Mouse (Mus musculus) midbrain, embryonic 16.5 days (tissue): ENCODE measurements around the gene Wnk4. TPM values are rescaled to one million over a fixed set of nuclear protein-coding genes. Genes with fewer than 3 reads are reported as not detected.

Experiments used
- ATAC-seq: fragments of 200-750 bp; cut with Nextera tagmentation; 2 replicates; pipeline ENCODE4 v1.8.0; 2017; ENCODE audit warnings: moderate TSS enrichment
- H3K27ac ChIP-seq: fragments of 300-500 bp; sonication (generic); 2 replicates; pipeline ENCODE4 v1.5.1; 2014; ENCODE audit warnings: mild to moderate bottlenecking, low read length, mixed read lengths
- H3K27me3 ChIP-seq: fragments of 300-500 bp; sonication (generic); 2 replicates; pipeline ENCODE4 v1.6.1; 2014; ENCODE audit warnings: low read depth, low read length, mixed read lengths; ENCODE audit not compliant: control insufficient read depth, insufficient read depth
- H3K36me3 ChIP-seq: fragments of 300-500 bp; sonication (generic); 2 replicates; pipeline ENCODE4 v1.6.1; 2014; ENCODE audit warnings: mild to moderate bottlenecking, low read length, moderate library complexity, mixed read lengths; ENCODE audit not compliant: control insufficient read depth, insufficient read depth
- H3K4me1 ChIP-seq: fragments of 300-500 bp; sonication (generic); 2 replicates; pipeline ENCODE4 v1.6.1; 2014; ENCODE audit warnings: mild to moderate bottlenecking, low read length, mixed read lengths; ENCODE audit not compliant: control insufficient read depth, insufficient read depth
- H3K4me2 ChIP-seq: fragments of 300-500 bp; sonication (generic); 2 replicates; pipeline ENCODE4 v1.6.1; 2014; ENCODE audit warnings: mild to moderate bottlenecking, low read length, mixed read lengths
- H3K4me3 ChIP-seq: fragments of 300-500 bp; sonication (generic); 2 replicates; pipeline ENCODE4 v1.5.1; 2014; ENCODE audit warnings: low read depth, mild to moderate bottlenecking, low read length, moderate library complexity, mixed read lengths
- H3K9ac ChIP-seq: fragments of 300-500 bp; sonication (generic); 2 replicates; pipeline ENCODE4 v1.6.1; 2014; ENCODE audit warnings: low read depth, low read length, mixed read lengths
- H3K9me3 ChIP-seq: fragments of 300-500 bp; sonication (generic); replicated peaks from 2 replicates; pipeline ENCODE4 v1.6.1; 2014; ENCODE audit warnings: mild to moderate bottlenecking, low read length, mixed read lengths; ENCODE audit not compliant: control insufficient read depth, poor library complexity, severe bottlenecking
- WGBS: fragments of 180-500 bp; shearing (Covaris S2); extraction: QIAGEN DNeasy Blood & Tissue Kit; methylation state at CpG from one replicate; pipeline ENCODE4 v1.1.7; 2014; 5-methylcytosine and 5-hydroxymethylcytosine counted together
- polyA plus RNA-seq: library from polyadenylated mRNA; unstranded; fragments of >200 nt; fragmentation: Nextera tagmentation; extraction: Ambion mirVana; gene quantifications from 2 replicates; pipeline ENCODE4 v1.2.1, GENCODE M21; 2015

Gene Wnk4
- polyA plus RNA-seq, 1 experiment from 2014 or later: 7.4 TPM

- WGBS: 79% methylated on average over 2 of the region's 2 CpGs
- Histone ChIP-seq H3K27me3 (peaks cover 16% of the 10 kb centered on the region), H3K27ac (no peak overlapping the region), H3K9me3 (no peaks in the 10 kb centered on the region), H3K9ac (no peak overlapping the region), H3K4me1 (peaks cover 19% of the 10 kb centered on the region), H3K4me2 (no peak overlapping the region), H3K4me3 (no peak overlapping the region), H3K36me3 (no peaks in the 10 kb centered on the region)
- ATAC-seq: no peak
These were observed 9.3 kb upstream of the Wnk4 start for GRCm38 (mm10) chr11:101251031-101251430.

DNA sequence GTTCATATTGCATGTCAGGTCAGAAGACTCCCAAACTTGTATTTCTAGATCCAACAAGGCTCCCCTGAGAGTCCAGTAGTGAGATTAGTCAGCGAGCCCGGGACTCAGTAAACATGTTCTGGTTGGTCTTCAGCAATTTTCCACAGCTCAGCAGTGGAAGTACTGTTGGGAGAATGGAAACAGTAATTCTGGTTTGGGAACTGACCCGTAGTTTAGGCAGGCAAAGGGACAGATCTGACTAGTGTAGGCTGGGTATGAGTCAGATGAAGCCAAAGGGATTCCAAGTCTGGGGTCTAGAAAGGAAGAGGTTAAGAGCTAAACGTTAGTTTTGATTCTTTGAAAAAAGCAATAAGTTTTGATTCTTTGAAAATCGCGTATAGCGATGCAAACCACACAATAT, 7.4 kb upstream of the Wnk4 start:
- peak overlapping the region; percentile 70 for H3K4me3 ChIP-seq
- H3K9ac ChIP-seq: peak overlapping the region; percentile 94
- no peak for ATAC-seq
- H3K9me3 ChIP-seq: no peaks in the 10 kb centered on the region
- 10% methylated on average over 7 of the region's 7 CpGs for WGBS
- peaks cover 4% of the 10 kb centered on the region for H3K27me3 ChIP-seq
- peak overlapping the region; percentile 91 for H3K27ac ChIP-seq
- no peaks in the 10 kb centered on the region for H3K36me3 ChIP-seq
- peaks cover 17% of the 10 kb centered on the region for H3K4me1 ChIP-seq
- peak overlapping the region; percentile 99 for H3K4me2 ChIP-seq

DNA sequence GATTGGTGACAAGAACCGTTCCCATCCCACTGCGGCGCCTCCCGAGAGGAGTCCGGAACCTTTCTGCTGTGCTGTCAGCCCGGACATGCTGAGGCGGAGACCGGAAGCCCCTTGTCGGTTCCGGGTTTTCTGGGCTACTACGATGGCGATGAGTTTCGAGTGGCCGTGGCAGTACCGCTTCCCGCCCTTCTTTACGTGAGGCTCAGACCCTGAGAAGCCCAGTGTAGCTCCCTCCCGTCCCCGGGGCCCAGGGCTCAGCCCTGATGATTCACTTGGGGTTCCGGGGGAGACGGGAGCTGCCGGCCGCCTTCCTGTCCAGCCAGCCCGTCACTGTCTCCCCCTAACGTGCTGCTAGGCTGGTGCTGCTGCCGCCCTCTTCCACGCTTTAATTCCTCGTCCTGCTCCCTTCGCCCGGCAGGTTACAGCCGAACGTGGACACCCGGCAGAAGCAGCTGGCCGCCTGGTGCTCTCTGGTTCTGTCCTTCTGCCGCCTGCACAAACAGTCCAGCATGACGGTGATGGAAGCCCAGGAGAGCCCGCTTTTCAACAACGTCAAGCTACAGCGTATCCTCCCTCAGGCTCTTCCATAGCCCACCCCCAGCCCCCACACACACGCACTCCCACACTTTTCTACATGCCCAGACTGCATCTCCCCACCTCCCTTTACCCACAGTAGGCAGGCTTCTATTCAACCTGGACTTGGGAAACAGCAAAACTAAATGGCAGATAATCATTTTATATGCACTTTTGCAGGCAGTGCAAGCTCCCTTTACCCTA, 6.6 kb upstream of the Wnk4 start, which contains the start of gene Vps25:
Vps25 (plus strand) TSS at position 95 of the 777 bp plus-strand sequence.
- peak; percentile 91 for ATAC-seq
- no peaks in the 10 kb centered on the region for H3K36me3 ChIP-seq
- peak within 1 kb of the TSS; percentile 70 for H3K4me3 ChIP-seq
- H3K27ac ChIP-seq: peak within 1 kb of the TSS; percentile 91
- H3K4me1 ChIP-seq: peaks cover 17% of the 10 kb centered on the region
- peak within 1 kb of the TSS; percentile 99 for H3K4me2 ChIP-seq
- 2% methylated on average over 39 of the region's 40 CpGs for WGBS
- H3K27me3 ChIP-seq: 0 out of 2 replicates have a peak, but pooled peaks cover 2% of the 10 kb centered on the region
- H3K9ac ChIP-seq: peak within 1 kb of the TSS; percentile 94
- H3K9me3 ChIP-seq: no peaks in the 10 kb centered on the region

DNA sequence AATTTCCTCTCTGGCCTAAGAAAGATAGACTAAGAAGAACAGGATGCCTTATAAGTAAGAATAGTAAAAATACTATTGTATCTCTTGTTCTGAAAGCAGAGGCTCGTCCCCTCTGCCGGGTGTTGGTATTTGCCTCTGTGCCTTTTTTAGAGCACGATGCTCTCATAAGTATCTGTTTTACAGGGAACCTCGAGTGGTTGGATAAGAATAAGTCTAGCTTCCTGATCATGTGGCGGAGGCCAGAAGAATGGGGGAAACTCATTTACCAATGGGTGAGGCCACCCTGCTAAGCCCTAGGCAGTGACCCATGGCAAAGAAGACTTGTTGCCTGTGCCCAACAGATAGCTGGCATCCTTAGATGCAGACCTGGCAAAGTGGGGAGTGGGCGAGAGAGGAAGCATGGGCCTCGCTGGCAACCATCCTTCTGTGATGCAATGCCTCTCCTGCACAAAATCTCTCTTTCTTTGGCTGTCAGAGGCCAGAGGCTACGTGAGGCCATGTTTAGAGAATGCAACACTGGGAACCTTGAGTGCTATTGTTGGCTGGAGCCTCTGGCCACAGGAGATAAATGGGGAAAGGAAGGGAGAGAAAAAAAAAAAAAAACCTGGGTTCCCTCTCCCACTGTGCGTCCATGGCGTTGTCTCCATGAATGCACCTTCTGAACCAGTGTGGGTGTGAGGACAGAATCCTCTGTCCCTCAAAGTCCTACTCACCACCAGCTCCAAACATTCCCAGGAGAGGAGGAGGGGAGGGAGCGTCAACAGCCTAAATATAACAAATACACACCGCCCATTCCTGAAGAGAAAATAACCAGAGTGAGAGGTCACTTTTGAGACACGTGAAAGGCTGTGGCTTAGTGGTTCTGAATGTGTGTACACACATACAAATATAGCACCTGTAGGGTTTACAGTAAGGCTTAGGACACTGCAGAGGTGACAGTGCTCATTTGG, 4.3 kb upstream of the Wnk4 start:
- WGBS: 92% methylated on average over 13 of the region's 13 CpGs
- ATAC-seq: no peak
- no peak overlapping the region for H3K4me3 ChIP-seq

GRCm38 (mm10) chr11:101259261-101259712, 1.1 kb upstream of the Wnk4 start:
- 0 out of 2 replicates have a peak overlapping the region, but pooled peaks have one; percentile 11 for H3K9ac ChIP-seq
- H3K9me3 ChIP-seq: no peaks in the 10 kb centered on the region
- H3K27ac ChIP-seq: no peak overlapping the region
- 0 out of 2 replicates have a peak, but pooled peaks cover 3% of the 10 kb centered on the region for H3K36me3 ChIP-seq
- H3K27me3 ChIP-seq: peaks cover 25% of the 10 kb centered on the region
- no peak for ATAC-seq
- H3K4me1 ChIP-seq: peaks cover 15% of the 10 kb centered on the region
- WGBS: 44% methylated on average over 6 of the region's 6 CpGs
- H3K4me2 ChIP-seq: no peak overlapping the region
- H3K4me3 ChIP-seq: no peak overlapping the region

More for the DNA sequence above, 4.3 kb upstream of the Wnk4 start:
- peaks cover 3% of the 10 kb centered on the region; the same call in 1 of the 2 replicates for H3K27me3 ChIP-seq
- H3K4me2 ChIP-seq: no peak overlapping the region
- H3K9ac ChIP-seq: no peak overlapping the region
- H3K9me3 ChIP-seq: no peaks in the 10 kb centered on the region
- H3K27ac ChIP-seq: no peak overlapping the region
- peaks cover 28% of the 10 kb centered on the region for H3K4me1 ChIP-seq
- H3K36me3 ChIP-seq: 0 out of 2 replicates have a peak, but pooled peaks cover 3% of the 10 kb centered on the region

DNA sequence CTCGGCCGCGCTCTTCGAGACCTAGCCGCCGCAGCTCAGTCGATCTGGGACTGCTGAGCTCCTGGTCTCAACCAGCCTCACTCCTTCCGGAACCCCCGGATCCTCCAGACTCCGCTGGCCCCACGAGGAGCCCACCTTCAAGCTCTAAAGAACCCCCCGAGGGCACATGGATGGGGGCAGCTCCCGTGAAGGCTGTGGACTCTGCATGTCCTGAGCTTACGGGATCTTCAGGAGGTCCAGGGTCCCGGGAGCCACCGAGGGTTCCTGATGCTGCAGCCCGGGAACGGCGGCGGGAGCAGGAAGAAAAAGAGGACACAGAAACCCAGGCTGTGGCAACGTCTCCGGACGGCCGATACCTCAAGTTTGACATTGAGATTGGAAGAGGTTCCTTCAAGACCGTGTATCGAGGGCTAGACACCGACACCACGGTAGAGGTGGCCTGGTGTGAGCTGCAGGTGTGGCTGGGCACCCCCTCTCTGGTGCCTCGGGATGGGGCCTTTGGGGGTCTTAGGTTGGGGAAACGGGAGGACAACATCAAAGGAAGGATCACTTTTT, 536 bp downstream of the Wnk4 start:
- Histone ChIP-seq H3K27me3 (peaks cover 34% of the 10 kb centered on the region), H3K36me3 (0 out of 2 replicates have a peak, but pooled peaks cover 3% of the 10 kb centered on the region), H3K9me3 (no peaks in the 10 kb centered on the region), H3K4me3 (peak overlapping the region; percentile 42), H3K4me2 (peak overlapping the region; percentile 85), H3K27ac (no peak overlapping the region), H3K4me1 (peaks cover 23% of the 10 kb centered on the region), H3K9ac (peak overlapping the region; percentile 62)
- ATAC-seq: peak; percentile 20; the same call in 1 of the 2 replicates
- 1% methylated on average over 30 of the region's 30 CpGs for WGBS

DNA sequence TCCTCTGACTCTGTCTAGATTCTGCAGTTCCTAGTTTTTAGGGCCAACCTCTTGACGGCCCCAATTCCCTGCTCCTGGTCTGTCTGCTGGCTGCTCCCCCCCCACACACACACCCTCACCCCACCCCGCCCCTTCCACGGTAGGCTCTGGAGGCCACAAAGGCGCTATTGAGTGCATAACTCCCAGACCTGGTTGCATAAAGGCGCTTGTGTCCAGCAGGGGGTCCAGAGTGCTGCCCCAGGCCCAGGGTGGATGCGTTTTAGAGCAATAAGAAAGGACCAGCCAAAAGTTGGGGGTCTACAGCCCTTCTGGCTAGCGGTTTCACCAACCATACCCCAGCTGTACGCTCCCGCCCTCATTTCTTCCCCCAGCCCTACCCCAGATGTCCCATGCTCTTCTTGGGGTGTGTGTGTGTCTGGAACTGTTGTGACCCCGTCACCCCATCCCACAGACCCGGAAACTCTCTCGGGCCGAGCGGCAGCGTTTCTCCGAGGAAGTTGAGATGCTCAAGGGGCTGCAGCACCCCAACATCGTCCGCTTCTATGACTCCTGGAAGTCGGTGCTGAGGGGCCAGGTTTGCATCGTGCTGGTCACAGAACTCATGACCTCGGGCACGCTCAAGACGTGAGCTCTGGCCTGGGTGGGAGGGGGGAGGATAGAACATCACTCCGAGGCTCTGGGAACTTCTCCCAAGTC, 2.1 kb downstream of the Wnk4 start:
- Histone ChIP-seq H3K4me3 (no peak overlapping the region; the same call in 1 of the 2 replicates), H3K4me1 (peaks cover 23% of the 10 kb centered on the region), H3K27me3 (peaks cover 34% of the 10 kb centered on the region), H3K9ac (no peak overlapping the region), H3K9me3 (no peaks in the 10 kb centered on the region), H3K36me3 (0 out of 2 replicates have a peak, but pooled peaks cover 3% of the 10 kb centered on the region), H3K4me2 (no peak overlapping the region; the same call in 1 of the 2 replicates), H3K27ac (no peak overlapping the region)
- WGBS: 2% methylated on average over 24 of the region's 24 CpGs
- no peak for ATAC-seq
